ENCODE assay signal across 18 mouse cellular contexts in genomic region chr9:121624920-121625319, GRCm38 (mm10). TPM values are rescaled to one million over a fixed set of nuclear protein-coding genes. Genes with fewer than 3 reads are reported as not detected.
"Had no signal": no experiment of that assay in that cellular context is flagged by ENCODE, and none has a peak within 500 bp of the region (broad histone marks: within the 10 kb centered on the region; RNA-seq: fewer than 3 reads in every experiment).

No protein-coding gene starts in this region.

- H3K9ac ChIP-seq: neural tube, embryonic 13.5 days; neural tube, embryonic 15.5 days; stomach, embryonic 15.5 days had no signal

- H3K27me3 ChIP-seq: neural tube, embryonic 13.5 days; neural tube, embryonic 15.5 days; stomach, embryonic 15.5 days had no signal

- H3K4me1 ChIP-seq: neural tube, embryonic 13.5 days; neural tube, embryonic 15.5 days; stomach, embryonic 15.5 days had no signal

- H3K4me2 ChIP-seq: neural tube, embryonic 13.5 days; neural tube, embryonic 15.5 days; stomach, embryonic 15.5 days had no signal

- DNase-seq: retina, postnatal 1 day; right cerebral cortex, adult 18-20 months; right cerebral cortex, postnatal 14 days; right cerebral cortex, postnatal 25 days; right cerebral cortex, postnatal 4 days; spleen, adult 18-20 months; thymus, adult 18-20 months; thymus, adult 2 months; thymus, postnatal 14 days; thymus, postnatal 25 days; thymus, postnatal 36 days; thymus, postnatal 4 days had no signal

- H3K9me3 ChIP-seq: neural tube, embryonic 13.5 days; neural tube, embryonic 15.5 days; stomach, embryonic 15.5 days had no signal

- H3K36me3 ChIP-seq: neural tube, embryonic 13.5 days; neural tube, embryonic 15.5 days; stomach, embryonic 15.5 days had no signal

- H3K27ac ChIP-seq: neural tube, embryonic 13.5 days; neural tube, embryonic 15.5 days; stomach, embryonic 15.5 days; stomach, postnatal 0 days had no signal

- H3K4me3 ChIP-seq: neural tube, embryonic 13.5 days; neural tube, embryonic 15.5 days; stomach, embryonic 15.5 days had no signal

RNA-seq across cellular contexts. Expression of gene Lyzl4, which starts 17.0 kb away (rescaled TPM):
- total RNA-seq: neutrophil, adult 5-6 weeks had no signal
- polyA plus RNA-seq: neural tube, embryonic 13.5 days; neural tube, embryonic 14.5 days; neural tube, embryonic 15.5 days had no signal
